24 mouse cellular contexts compared by ENCODE assay signal in the genomic region with DNA sequence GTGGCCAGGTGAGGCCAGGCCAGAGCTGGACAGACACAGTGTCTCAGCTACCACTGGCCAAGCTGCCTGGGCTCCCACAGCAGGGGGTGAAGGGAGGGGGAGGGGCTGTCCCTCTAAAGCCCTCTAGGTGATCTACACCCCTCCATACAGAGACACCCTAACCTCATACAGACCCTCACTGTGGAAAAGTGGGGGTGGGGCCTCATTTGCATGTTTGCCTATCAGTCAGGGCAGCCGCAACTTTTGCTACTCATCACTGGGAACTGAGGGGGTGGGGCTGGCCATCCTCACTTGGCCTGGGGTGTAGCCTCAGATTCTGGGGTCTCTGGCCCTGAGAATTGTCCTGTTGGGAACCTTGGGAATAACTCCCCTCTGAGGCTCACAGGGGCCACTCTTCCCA. TPM values are rescaled to one million over a fixed set of nuclear protein-coding genes. Genes with fewer than 3 reads are reported as not detected.
DNase-seq lines count a peak whose midpoint lies in the region; ATAC-seq and TF ChIP-seq lines count a peak whose summit lies in the region.
"Had no signal": no experiment of that assay in that cellular context is flagged by ENCODE, and none has a peak within 500 bp of the region (broad histone marks: within the 10 kb centered on the region; RNA-seq: fewer than 3 reads in every experiment).

No protein-coding gene starts in this region.

- H3K27me3 ChIP-seq in embryonic facial prominence, embryonic 13.5 days, result peaks cover 47% of the 10 kb centered on the region
- peaks cover 47% of the 10 kb centered on the region for H3K27me3 ChIP-seq in embryonic facial prominence, embryonic 10.5 days (replicated peaks; ENCODE audit: low read depth, poor library complexity, severe bottlenecking)
- no peaks in the 10 kb centered on the region for H3K27me3 ChIP-seq in intestine, embryonic 16.5 days (replicated peaks; ENCODE audit: control insufficient read depth, insufficient read depth, low read length)
- H3K27me3 ChIP-seq in intestine, postnatal 0 days (replicated peaks; ENCODE audit: control insufficient read depth, insufficient read depth, low read length), result no peaks in the 10 kb centered on the region
- H3K27me3 ChIP-seq in neural tube, embryonic 12.5 days (replicated peaks), result peaks cover 37% of the 10 kb centered on the region
- H3K27me3 ChIP-seq in neural tube, embryonic 15.5 days (replicated peaks), result peaks cover 41% of the 10 kb centered on the region
- H3K27me3 ChIP-seq in stomach, postnatal 0 days (ENCODE audit: control insufficient read depth, insufficient read depth, low read length), result no peaks in the 10 kb centered on the region

- no peaks in the 10 kb centered on the region for H3K9me3 ChIP-seq in embryonic facial prominence, embryonic 13.5 days
- H3K9me3 ChIP-seq in embryonic facial prominence, embryonic 10.5 days, result no peaks in the 10 kb centered on the region
- H3K9me3 ChIP-seq in intestine, embryonic 16.5 days (ENCODE audit: control insufficient read depth, low read length), result no peaks in the 10 kb centered on the region
- no peaks in the 10 kb centered on the region for H3K9me3 ChIP-seq in intestine, postnatal 0 days (ENCODE audit: control insufficient read depth)
- H3K9me3 ChIP-seq in neural tube, embryonic 12.5 days, result no peaks in the 10 kb centered on the region
- no peaks in the 10 kb centered on the region for H3K9me3 ChIP-seq in neural tube, embryonic 15.5 days (replicated peaks)
- no peaks in the 10 kb centered on the region for H3K9me3 ChIP-seq in stomach, postnatal 0 days (ENCODE audit: control insufficient read depth, low read length)
- H3K9me3 ChIP-seq: hindbrain, embryonic 15.5 days; liver, embryonic 15.5 days; midbrain, embryonic 12.5 days had no signal

- H3K27ac ChIP-seq in embryonic facial prominence, embryonic 13.5 days, result no peak overlapping the region
- no peak overlapping the region for H3K27ac ChIP-seq in embryonic facial prominence, embryonic 10.5 days (replicated peaks)
- H3K27ac ChIP-seq in intestine, embryonic 16.5 days (ENCODE audit: low read length), result no peak overlapping the region
- no peak overlapping the region for H3K27ac ChIP-seq in intestine, postnatal 0 days (ENCODE audit: low read depth, low read length)
- H3K27ac ChIP-seq in neural tube, embryonic 12.5 days, result no peak overlapping the region
- H3K27ac ChIP-seq in neural tube, embryonic 15.5 days (replicated peaks), result no peak overlapping the region
- H3K27ac ChIP-seq in stomach, postnatal 0 days (replicated peaks), result no peak overlapping the region
- H3K27ac ChIP-seq: gastrocnemius, adult 2 months; heart, adult 2 months; hindbrain, embryonic 15.5 days; kidney, postnatal 0 days; liver, embryonic 15.5 days; midbrain, embryonic 12.5 days had no signal

- H3K9ac ChIP-seq in embryonic facial prominence, embryonic 13.5 days, result peak overlapping the region; percentile 40; the same call in 1 of the 2 replicates
- H3K9ac ChIP-seq in intestine, embryonic 16.5 days (ENCODE audit: low read depth, low read length), result 0 out of 2 replicates have a peak overlapping the region, but pooled peaks have one; percentile 46
- H3K9ac ChIP-seq in intestine, postnatal 0 days (ENCODE audit: low read depth, low read length), result no peak overlapping the region
- H3K9ac ChIP-seq in neural tube, embryonic 12.5 days, result 0 out of 2 replicates have a peak overlapping the region, but pooled peaks have one; percentile 8
- no peak overlapping the region for H3K9ac ChIP-seq in neural tube, embryonic 15.5 days (replicated peaks)
- H3K9ac ChIP-seq in stomach, postnatal 0 days (ENCODE audit: low read length), result no peak overlapping the region
- H3K9ac ChIP-seq: hindbrain, embryonic 15.5 days; liver, embryonic 15.5 days; lung, embryonic 14.5 days; midbrain, embryonic 12.5 days had no signal

- H3K4me2 ChIP-seq in embryonic facial prominence, embryonic 13.5 days, result no peak overlapping the region
- H3K4me2 ChIP-seq in intestine, embryonic 16.5 days (ENCODE audit: low read depth, low read length), result no peak overlapping the region
- H3K4me2 ChIP-seq in intestine, postnatal 0 days (replicated peaks; ENCODE audit: low read depth), result no peak overlapping the region
- no peak overlapping the region for H3K4me2 ChIP-seq in neural tube, embryonic 12.5 days (replicated peaks)
- H3K4me2 ChIP-seq in neural tube, embryonic 15.5 days, result no peak overlapping the region
- no peak overlapping the region for H3K4me2 ChIP-seq in stomach, postnatal 0 days (replicated peaks; ENCODE audit: low read depth)
- H3K4me2 ChIP-seq: hindbrain, embryonic 15.5 days; liver, embryonic 15.5 days; lung, embryonic 14.5 days; midbrain, embryonic 12.5 days had no signal

- peaks cover 10% of the 10 kb centered on the region for H3K4me1 ChIP-seq in embryonic facial prominence, embryonic 13.5 days
- H3K4me1 ChIP-seq in embryonic facial prominence, embryonic 10.5 days, result peaks cover 12% of the 10 kb centered on the region; the same call in 1 of the 2 replicates
- H3K4me1 ChIP-seq in intestine, embryonic 16.5 days (ENCODE audit: control insufficient read depth, insufficient read depth, low read length), result peaks cover 14% of the 10 kb centered on the region
- H3K4me1 ChIP-seq in intestine, postnatal 0 days (replicated peaks; ENCODE audit: control insufficient read depth, insufficient read depth, low read length), result no peaks in the 10 kb centered on the region; the same call in 1 of the 2 replicates
- H3K4me1 ChIP-seq in neural tube, embryonic 12.5 days, result peaks cover 7% of the 10 kb centered on the region; the same call in 1 of the 2 replicates
- H3K4me1 ChIP-seq in neural tube, embryonic 15.5 days, result peaks cover 7% of the 10 kb centered on the region
- no peaks in the 10 kb centered on the region for H3K4me1 ChIP-seq in stomach, postnatal 0 days (replicated peaks; ENCODE audit: control insufficient read depth, insufficient read depth)

- TF ChIP-seq EP300 in stomach, postnatal 0 days (optimal IDR thresholded peaks at IDR 0.05), result no peak

- no peak for TF ChIP-seq CTCF in intestine, postnatal 0 days (IDR thresholded peaks at IDR 0.05; ENCODE audit: low read depth)
- no peak for TF ChIP-seq CTCF in stomach, postnatal 0 days (IDR thresholded peaks at IDR 0.05; ENCODE audit: low read depth)

- 55% methylated on average over 1 of the region's 1 CpGs for WGBS in embryonic facial prominence, embryonic 13.5 days
- 35% methylated on average over 1 of the region's 1 CpGs for WGBS in embryonic facial prominence, embryonic 10.5 days
- WGBS in intestine, embryonic 16.5 days, result 65% methylated on average over 1 of the region's 1 CpGs
- 75% methylated on average over 1 of the region's 1 CpGs for WGBS in intestine, postnatal 0 days
- 18% methylated on average over 1 of the region's 1 CpGs for WGBS in neural tube, embryonic 12.5 days
- WGBS in neural tube, embryonic 15.5 days, result 59% methylated on average over 1 of the region's 1 CpGs
- WGBS in stomach, postnatal 0 days, result 75% methylated on average over 1 of the region's 1 CpGs

- H3K4me3 ChIP-seq in embryonic facial prominence, embryonic 13.5 days, result no peak overlapping the region
- no peak overlapping the region for H3K4me3 ChIP-seq in embryonic facial prominence, embryonic 10.5 days
- no peak overlapping the region for H3K4me3 ChIP-seq in intestine, embryonic 16.5 days (ENCODE audit: low read length)
- H3K4me3 ChIP-seq in intestine, postnatal 0 days (ENCODE audit: low read depth, low read length), result no peak overlapping the region
- no peak overlapping the region for H3K4me3 ChIP-seq in neural tube, embryonic 12.5 days
- H3K4me3 ChIP-seq in neural tube, embryonic 15.5 days (replicated peaks), result no peak overlapping the region
- no peak overlapping the region for H3K4me3 ChIP-seq in stomach, postnatal 0 days (ENCODE audit: low read depth, low read length)
- H3K4me3 ChIP-seq: gastrocnemius, adult 2 months; heart, adult 2 months; hindbrain, embryonic 15.5 days; liver, embryonic 15.5 days; midbrain, embryonic 12.5 days had no signal

- H3K36me3 ChIP-seq in embryonic facial prominence, embryonic 13.5 days, result no peaks in the 10 kb centered on the region
- no peaks in the 10 kb centered on the region for H3K36me3 ChIP-seq in embryonic facial prominence, embryonic 10.5 days (replicated peaks)
- H3K36me3 ChIP-seq in intestine, embryonic 16.5 days (ENCODE audit: control insufficient read depth, insufficient read depth, low read length), result no peaks in the 10 kb centered on the region
- H3K36me3 ChIP-seq in intestine, postnatal 0 days (ENCODE audit: control insufficient read depth, insufficient read depth), result no peaks in the 10 kb centered on the region
- H3K36me3 ChIP-seq in neural tube, embryonic 12.5 days, result no peaks in the 10 kb centered on the region
- no peaks in the 10 kb centered on the region for H3K36me3 ChIP-seq in neural tube, embryonic 15.5 days
- H3K36me3 ChIP-seq in stomach, postnatal 0 days (ENCODE audit: control insufficient read depth, insufficient read depth, low read length), result no peaks in the 10 kb centered on the region
- H3K36me3 ChIP-seq: hindbrain, embryonic 15.5 days; liver, embryonic 15.5 days; midbrain, embryonic 12.5 days had no signal

- no peak for DNase-seq in embryonic facial prominence, embryonic 10.5 days (ENCODE audit: low spot score)
- peak; percentile 12 for DNase-seq in stomach, postnatal 0 days (ENCODE audit: low spot score)
- DNase-seq: cerebellum, adult 18-20 months; gastrocnemius, adult 2 months; gastrocnemius, postnatal 36 days; heart, adult 2 months; kidney, adult 8-10 months; right cerebral cortex, adult 18-20 months had no signal

- ATAC-seq in embryonic facial prominence, embryonic 13.5 days (ENCODE audit: insufficient number of reproducible peaks, insufficient read depth, low FRiP score, low TSS enrichment, low read depth), result no peak
- no peak for ATAC-seq in intestine, embryonic 16.5 days
- no peak for ATAC-seq in intestine, postnatal 0 days
- no peak for ATAC-seq in neural tube, embryonic 12.5 days (ENCODE audit: low FRiP score, low read depth)
- no peak for ATAC-seq in neural tube, embryonic 15.5 days (ENCODE audit: low FRiP score)
- ATAC-seq in stomach, postnatal 0 days (ENCODE audit: low FRiP score, low TSS enrichment), result no peak
- ATAC-seq: forebrain, embryonic 16.5 days; inflammation-experienced regulatory T-cells, adult 6 months had no signal

RNA-seq across cellular contexts. Expression of gene Tcf3, which starts 11.6 kb away (rescaled TPM):
- polyA plus RNA-seq in embryonic facial prominence, embryonic 13.5 days (2015; fragmentation: Nextera tagmentation; extraction: Ambion mirVana), result 162 and 183 TPM in 2 replicates
- polyA plus RNA-seq in embryonic facial prominence, embryonic 10.5 days (2016; fragmentation: Nextera tagmentation; extraction: Ambion mirVana), result 225 and 235 TPM in 2 replicates
- 62.7 and 62.9 TPM in 2 replicates for polyA plus RNA-seq in intestine, embryonic 16.5 days (2015; fragmentation: Nextera tagmentation; extraction: Ambion mirVana)
- 34.1 and 34.5 TPM in 2 replicates for polyA plus RNA-seq in intestine, postnatal 0 days (2015; fragmentation: Nextera tagmentation; extraction: Ambion mirVana)
- 156 and 166 TPM in 2 replicates for polyA plus RNA-seq in neural tube, embryonic 12.5 days (2016; fragmentation: Nextera tagmentation; extraction: Ambion mirVana)
- polyA plus RNA-seq in neural tube, embryonic 15.5 days (2015; fragmentation: Nextera tagmentation; extraction: Ambion mirVana), result 33.4 and 51.7 TPM in 2 replicates
- polyA plus RNA-seq in stomach, postnatal 0 days (2015; fragmentation: Nextera tagmentation; extraction: Ambion mirVana), result 30.9 and 37.0 TPM in 2 replicates

RNA-seq across cellular contexts. Expression of gene Uqcr11, which starts 38.4 kb away (rescaled TPM):
- polyA plus RNA-seq in embryonic facial prominence, embryonic 13.5 days (2015; fragmentation: Nextera tagmentation; extraction: Ambion mirVana), result 447 and 479 TPM in 2 replicates
- 615 and 629 TPM in 2 replicates for polyA plus RNA-seq in embryonic facial prominence, embryonic 10.5 days (2016; fragmentation: Nextera tagmentation; extraction: Ambion mirVana)
- 1,179 and 1,252 TPM in 2 replicates for polyA plus RNA-seq in intestine, embryonic 16.5 days (2015; fragmentation: Nextera tagmentation; extraction: Ambion mirVana)
- polyA plus RNA-seq in intestine, postnatal 0 days (2015; fragmentation: Nextera tagmentation; extraction: Ambion mirVana), result 1,032 and 1,082 TPM in 2 replicates
- 436 and 478 TPM in 2 replicates for polyA plus RNA-seq in neural tube, embryonic 12.5 days (2016; fragmentation: Nextera tagmentation; extraction: Ambion mirVana)
- 731 and 790 TPM in 2 replicates for polyA plus RNA-seq in neural tube, embryonic 15.5 days (2015; fragmentation: Nextera tagmentation; extraction: Ambion mirVana)
- polyA plus RNA-seq in stomach, postnatal 0 days (2015; fragmentation: Nextera tagmentation; extraction: Ambion mirVana), result 859 and 899 TPM in 2 replicates

RNA-seq across cellular contexts. Expression of gene Mbd3, which starts 45.7 kb away (rescaled TPM):
- 263 and 297 TPM in 2 replicates for polyA plus RNA-seq in embryonic facial prominence, embryonic 13.5 days (2015; fragmentation: Nextera tagmentation; extraction: Ambion mirVana)
- polyA plus RNA-seq in embryonic facial prominence, embryonic 10.5 days (2016; fragmentation: Nextera tagmentation; extraction: Ambion mirVana), result 371 and 377 TPM in 2 replicates
- 133 and 144 TPM in 2 replicates for polyA plus RNA-seq in intestine, embryonic 16.5 days (2015; fragmentation: Nextera tagmentation; extraction: Ambion mirVana)
- polyA plus RNA-seq in intestine, postnatal 0 days (2015; fragmentation: Nextera tagmentation; extraction: Ambion mirVana), result 48.0 and 51.0 TPM in 2 replicates
- polyA plus RNA-seq in neural tube, embryonic 12.5 days (2016; fragmentation: Nextera tagmentation; extraction: Ambion mirVana), result 304 and 314 TPM in 2 replicates
- 195 and 209 TPM in 2 replicates for polyA plus RNA-seq in neural tube, embryonic 15.5 days (2015; fragmentation: Nextera tagmentation; extraction: Ambion mirVana)
- polyA plus RNA-seq in stomach, postnatal 0 days (2015; fragmentation: Nextera tagmentation; extraction: Ambion mirVana), result 81.1 and 82.9 TPM in 2 replicates

RNA-seq across cellular contexts. Expression of gene Onecut3, which starts 49.6 kb away (rescaled TPM):
- polyA plus RNA-seq in embryonic facial prominence, embryonic 13.5 days (2015; fragmentation: Nextera tagmentation; extraction: Ambion mirVana), result not detected in 2 replicates
- 0.17 and 0.58 TPM in 2 replicates for polyA plus RNA-seq in embryonic facial prominence, embryonic 10.5 days (2016; fragmentation: Nextera tagmentation; extraction: Ambion mirVana)
- polyA plus RNA-seq in intestine, embryonic 16.5 days (2015; fragmentation: Nextera tagmentation; extraction: Ambion mirVana), result 0.06 and 0.10 TPM in 2 replicates
- 0.05 and 0.09 TPM in 2 replicates for polyA plus RNA-seq in intestine, postnatal 0 days (2015; fragmentation: Nextera tagmentation; extraction: Ambion mirVana)
- 1.0 and 1.2 TPM in 2 replicates for polyA plus RNA-seq in neural tube, embryonic 12.5 days (2016; fragmentation: Nextera tagmentation; extraction: Ambion mirVana)
- 0.63 and 1.0 TPM in 2 replicates for polyA plus RNA-seq in neural tube, embryonic 15.5 days (2015; fragmentation: Nextera tagmentation; extraction: Ambion mirVana)
- 0.01 and 0.02 TPM in 2 replicates for polyA plus RNA-seq in stomach, postnatal 0 days (2015; fragmentation: Nextera tagmentation; extraction: Ambion mirVana)
- polyA plus RNA-seq: heart, embryonic 14.5 days; inflammation-experienced regulatory T-cells, adult 6 months; kidney, postnatal 0 days; limb, embryonic 11.5 days; liver, adult 2 months; liver, embryonic 15.5 days; lung, embryonic 14.5 days; thymus, postnatal 0 days had no signal

RNA-seq across cellular contexts. Expression of gene Mex3d, which starts 57.6 kb away (rescaled TPM):
- polyA plus RNA-seq in embryonic facial prominence, embryonic 13.5 days (2015; fragmentation: Nextera tagmentation; extraction: Ambion mirVana), result 8.9 and 10.4 TPM in 2 replicates
- 6.4 and 7.1 TPM in 2 replicates for polyA plus RNA-seq in embryonic facial prominence, embryonic 10.5 days (2016; fragmentation: Nextera tagmentation; extraction: Ambion mirVana)
- polyA plus RNA-seq in intestine, embryonic 16.5 days (2015; fragmentation: Nextera tagmentation; extraction: Ambion mirVana), result 1.9 and 2.7 TPM in 2 replicates
- 3.2 and 4.2 TPM in 2 replicates for polyA plus RNA-seq in intestine, postnatal 0 days (2015; fragmentation: Nextera tagmentation; extraction: Ambion mirVana)
- polyA plus RNA-seq in neural tube, embryonic 12.5 days (2016; fragmentation: Nextera tagmentation; extraction: Ambion mirVana), result 23.6 and 26.5 TPM in 2 replicates
- polyA plus RNA-seq in neural tube, embryonic 15.5 days (2015; fragmentation: Nextera tagmentation; extraction: Ambion mirVana), result 9.1 and 14.0 TPM in 2 replicates
- polyA plus RNA-seq in stomach, postnatal 0 days (2015; fragmentation: Nextera tagmentation; extraction: Ambion mirVana), result 4.1 and 4.5 TPM in 2 replicates

Comparison
In these comparisons a context has a peak if more than half of its experiments do, and no peak if none do; other contexts are left out.
1. H3K9ac ChIP-seq: peak in embryonic facial prominence, embryonic 13.5 days (single experiment), intestine, embryonic 16.5 days (single experiment) and neural tube, embryonic 12.5 days (single experiment); none in intestine, postnatal 0 days (single experiment), neural tube, embryonic 15.5 days (single experiment) and stomach, postnatal 0 days (single experiment).